Mouse (Mus musculus): Measurements from ENCODE around the gene H2-DMb2.
"Not testable (repeated sequence)": the region's sequence is repeated elsewhere in the genome, so short reads cannot be mapped to it uniquely, and the experiment has no call there.

The H2-DMb2 gene

GRCm38 (mm10) chr17:34135297-34136224, 7.5 kb upstream of the H2-DMb2 start:
- DNase-seq (ENCODE audit: low spot score) = peak; percentile 100

GRCm38 (mm10) chr17:34137601-34138000, 5.5 kb upstream of the H2-DMb2 start:
- DNase-seq (ENCODE audit: low spot score) = no peak

DNA sequence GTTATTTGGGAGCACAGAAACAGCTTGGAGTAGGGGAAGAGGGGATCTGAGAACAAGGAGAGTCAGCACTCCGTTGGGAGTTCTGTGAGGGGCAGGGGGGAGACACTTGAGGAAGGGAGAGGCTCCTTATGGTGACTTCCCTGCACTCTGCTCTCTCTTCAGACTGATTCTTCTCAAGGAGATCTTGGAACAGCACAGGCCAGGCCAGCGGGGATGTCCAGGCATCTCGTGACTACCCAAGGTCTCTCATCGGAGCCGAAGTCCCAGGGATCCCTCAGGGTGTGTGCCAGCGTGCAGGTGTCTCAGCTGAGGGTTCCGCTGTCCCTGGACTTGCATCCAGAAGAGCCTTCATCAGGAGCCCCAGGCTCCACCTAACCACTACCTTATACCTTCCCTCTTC, 4.5 kb upstream of the H2-DMb2 start:
- DNase-seq (ENCODE audit: low spot score) = no peak

DNA sequence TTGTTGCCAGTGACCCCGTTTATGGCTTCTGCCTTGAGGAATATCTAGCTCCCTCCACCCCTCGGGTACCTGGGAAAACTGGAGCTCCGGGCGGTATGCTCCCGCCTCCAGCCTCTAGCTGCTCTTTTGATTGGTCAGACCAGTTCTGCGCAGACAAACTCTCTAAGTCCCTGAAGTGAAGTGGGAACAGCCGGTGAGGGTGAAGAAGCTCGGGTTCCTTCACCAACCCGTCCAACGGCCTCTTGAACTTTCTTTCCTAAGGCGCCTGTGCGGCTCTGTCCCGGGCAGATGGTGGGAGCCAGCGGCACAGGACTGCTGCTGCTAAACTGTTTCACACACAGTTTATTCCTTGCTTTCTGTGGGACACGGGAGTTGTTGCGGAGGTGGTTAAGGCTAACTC, 3.7 kb upstream of the H2-DMb2 start:
- no peak for DNase-seq (ENCODE audit: low spot score)

DNA sequence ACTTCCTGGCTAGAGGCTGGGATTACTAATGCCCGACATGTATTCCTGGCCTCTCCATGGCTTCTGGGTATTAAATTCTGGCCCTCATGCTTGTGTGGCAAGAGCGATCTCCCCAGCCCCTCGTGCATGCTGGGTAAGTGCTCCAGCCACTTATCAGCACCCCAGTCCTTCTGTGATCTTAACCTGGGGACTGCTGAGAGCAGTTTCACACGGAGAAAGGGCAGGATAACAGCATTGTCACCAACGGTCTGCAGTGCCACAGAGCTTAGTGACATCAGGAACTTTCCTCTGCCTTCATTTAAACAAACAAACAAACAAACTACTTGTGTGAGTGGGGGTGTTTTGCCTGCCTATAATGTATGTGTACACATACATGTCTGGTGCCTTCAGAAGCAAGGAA, 2.9 kb upstream of the H2-DMb2 start:
- DNase-seq (ENCODE audit: low spot score) = no peak

- no peak for DNase-seq (ENCODE audit: low spot score)
Measured at GRCm38 (mm10) chr17:34141448-34141847, 1.7 kb upstream of the H2-DMb2 start.

- no peak for DNase-seq (ENCODE audit: low spot score)
Measured at GRCm38 (mm10) chr17:34142456-34143010, 574 bp upstream of the H2-DMb2 start.

- no peak for DNase-seq (ENCODE audit: low spot score)
Measured at GRCm38 (mm10) chr17:34143461-34143860, 354 bp downstream of the H2-DMb2 start.

DNA sequence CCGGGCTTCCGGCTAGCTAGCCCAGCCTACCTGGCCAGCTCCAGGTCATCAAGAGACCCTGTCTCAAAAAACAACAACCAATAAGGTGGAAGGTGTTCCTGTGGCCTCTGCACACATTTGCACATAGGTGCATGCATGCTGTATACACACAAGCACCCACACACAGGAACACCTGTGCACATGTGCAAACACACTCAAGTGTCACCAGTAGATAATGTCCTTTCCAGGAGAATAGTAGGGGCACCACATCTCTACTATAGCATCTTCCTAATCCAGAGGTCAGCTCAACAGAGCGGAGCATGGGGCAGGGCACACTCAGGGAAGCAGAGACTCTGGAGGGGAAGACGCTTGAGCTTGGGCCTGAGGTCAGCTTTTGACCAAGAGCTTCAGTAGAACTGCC, 1.1 kb downstream of the H2-DMb2 start:
- DNase-seq (ENCODE audit: low spot score) = not testable (repeated sequence)

DNA sequence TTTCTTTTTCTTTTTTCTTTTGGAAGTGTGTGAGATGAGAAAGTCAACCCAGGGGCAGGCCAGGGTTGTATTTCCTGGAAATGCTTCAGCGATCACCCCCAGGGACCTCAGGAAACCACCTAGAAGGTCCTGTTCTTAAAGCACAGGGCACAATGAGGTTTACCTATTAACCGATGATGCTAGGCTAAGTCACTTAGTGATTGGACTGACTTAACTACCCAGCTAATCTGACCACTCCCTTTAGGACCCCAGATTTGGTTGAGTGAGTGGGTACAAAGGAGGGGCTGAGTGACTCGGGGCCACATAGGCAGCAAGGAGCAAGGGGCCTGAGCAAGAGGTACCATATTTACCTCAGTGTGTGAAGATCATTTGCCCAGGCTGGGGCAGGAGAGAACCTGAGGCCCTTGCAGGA, 1.9 kb downstream of the H2-DMb2 start:
- no peak for DNase-seq (ENCODE audit: low spot score)

GRCm38 (mm10) chr17:34152923-34153322, 9.8 kb downstream of the H2-DMb2 start, which contains the start of gene H2-DMb1:
Gene H2-DMb1, plus strand, starts transcription at chr17:34153072.
- DNase-seq (ENCODE audit: low spot score) = peak; percentile 34

DNA sequence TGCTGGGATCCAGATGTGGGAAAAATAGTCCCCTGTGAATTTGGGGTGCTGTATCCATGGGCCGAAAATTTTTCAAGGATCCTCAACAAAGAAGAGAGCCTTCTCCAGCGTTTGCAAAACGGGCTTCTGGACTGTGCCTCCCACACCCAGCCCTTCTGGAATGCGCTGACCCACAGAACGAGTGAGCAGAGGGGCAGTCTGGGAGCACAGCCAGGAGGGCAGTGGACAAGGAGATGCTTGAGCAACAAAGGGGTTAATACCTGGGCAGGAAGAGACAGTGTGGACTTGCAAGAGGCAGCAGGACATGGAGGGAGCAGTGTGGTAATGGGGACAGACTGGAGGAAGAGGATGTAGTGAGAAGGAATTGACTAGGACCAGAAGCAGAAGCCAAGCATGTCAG, 12.4 kb downstream of the H2-DMb2 start:
- no peak for DNase-seq (ENCODE audit: low spot score)

GRCm38 (mm10) chr17:34164202-34164895, 21.2 kb downstream of the H2-DMb2 start:
- DNase-seq (ENCODE audit: low spot score) = no peak

DNA sequence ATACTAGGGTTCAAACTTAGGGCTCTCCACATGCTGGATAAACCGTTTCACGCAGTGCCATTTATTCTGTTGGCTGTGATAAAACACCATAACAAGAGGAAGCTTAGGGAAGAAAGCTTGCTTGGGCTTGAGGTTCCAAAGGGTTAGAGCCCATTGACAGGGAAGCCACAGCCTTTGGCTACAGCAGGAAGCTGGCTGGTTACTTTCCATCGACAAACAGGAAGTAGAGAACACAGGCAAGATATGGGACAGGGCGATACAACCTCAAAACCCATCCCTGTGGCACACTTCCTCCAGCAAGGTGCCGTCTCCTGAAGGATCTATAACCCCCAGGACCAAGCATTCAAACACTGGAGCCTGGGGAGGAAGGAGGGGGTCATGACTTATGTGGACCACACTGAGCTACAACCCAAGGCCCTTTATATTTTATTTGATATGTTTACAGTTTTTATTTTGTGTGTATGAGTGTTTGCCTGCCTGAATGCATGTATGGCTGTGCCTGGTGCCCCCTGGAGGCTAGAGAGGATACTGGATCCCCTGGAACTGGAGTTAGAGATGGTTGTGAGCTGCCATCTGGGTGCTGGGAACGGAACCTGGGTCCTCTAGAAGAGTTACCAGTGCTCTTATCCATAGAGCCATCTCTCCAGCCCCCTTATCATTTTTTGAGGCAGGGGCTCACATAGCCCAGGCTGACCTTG, 22.1 kb downstream of the H2-DMb2 start:
- DNase-seq (ENCODE audit: low spot score) = no peak

DNA sequence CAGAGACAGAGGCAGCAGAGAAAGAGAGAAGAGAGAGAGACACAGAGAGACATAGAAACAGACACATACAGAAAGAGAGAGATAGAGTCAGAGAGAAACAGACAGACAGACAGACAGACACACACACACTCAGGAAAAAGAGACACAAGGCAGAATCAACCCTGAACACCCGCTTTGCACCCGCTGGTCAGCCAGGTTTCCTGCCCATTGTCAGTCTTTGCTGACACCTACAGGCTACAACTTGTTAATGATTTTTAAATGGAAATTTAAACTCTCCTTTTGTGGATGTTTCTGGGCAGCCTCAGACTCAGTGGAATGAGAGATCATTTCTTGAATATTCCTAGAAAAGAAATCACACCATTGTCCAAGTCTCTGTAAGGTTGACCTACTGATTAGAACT, 26.2 kb downstream of the H2-DMb2 start:
- DNase-seq (ENCODE audit: low spot score) = no peak

GRCm38 (mm10) chr17:34170487-34170876, 27.4 kb downstream of the H2-DMb2 start:
- no peak for DNase-seq (ENCODE audit: low spot score)

DNA sequence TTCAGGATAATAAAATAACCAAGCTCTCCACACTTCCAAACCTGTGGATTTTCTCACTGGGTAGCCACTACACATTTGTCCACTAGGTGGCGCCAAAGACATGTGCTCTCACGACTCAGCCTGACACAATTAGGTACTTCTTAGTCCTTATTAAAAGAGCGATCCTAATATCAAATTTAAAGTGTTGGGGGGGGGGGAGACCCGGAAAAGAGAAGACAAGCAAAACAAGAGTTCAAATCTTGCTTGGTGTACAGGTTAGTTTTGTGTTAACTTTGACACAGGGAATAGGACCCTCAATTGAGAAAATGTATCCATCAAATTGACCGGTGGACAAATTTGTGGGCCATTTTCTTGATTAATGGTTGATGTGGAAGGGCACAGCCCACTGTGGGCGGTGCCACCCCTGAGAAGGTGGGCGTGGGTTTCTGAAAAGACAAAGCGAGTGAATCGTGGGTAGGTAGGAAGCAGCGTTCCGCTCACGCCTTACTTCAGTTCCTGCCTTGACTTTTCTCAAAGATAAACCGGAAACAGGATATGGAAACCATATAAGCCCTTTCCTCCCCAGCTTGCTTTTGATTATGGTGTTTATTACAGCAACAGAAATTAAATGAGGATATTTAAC, 27.9 kb downstream of the H2-DMb2 start:
- DNase-seq (ENCODE audit: low spot score) = peak; percentile 81

- no peak for DNase-seq (ENCODE audit: low spot score)
Measured at GRCm38 (mm10) chr17:34172528-34172927, 29.4 kb downstream of the H2-DMb2 start.

DNA sequence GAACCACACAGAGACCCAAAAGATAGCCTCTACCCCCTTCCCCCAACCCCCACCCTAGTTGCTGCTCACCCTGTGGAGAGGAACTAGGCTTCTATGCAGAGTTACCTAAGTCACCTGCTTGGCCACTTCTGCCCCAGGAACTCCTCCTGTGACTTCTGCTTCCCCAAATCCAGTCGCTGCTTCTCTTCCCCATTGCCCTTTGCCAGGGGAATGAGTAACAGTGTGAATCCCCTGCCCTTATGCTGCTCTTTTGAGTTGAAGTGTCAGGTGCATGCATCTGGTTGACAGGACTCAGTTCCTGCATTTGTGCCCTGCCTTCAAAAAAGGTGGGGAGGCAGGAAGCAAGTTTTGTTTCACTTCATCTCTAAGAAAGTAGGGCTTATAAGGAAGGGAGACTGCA, 31.0 kb downstream of the H2-DMb2 start:
- no peak for DNase-seq (ENCODE audit: low spot score)

GRCm38 (mm10) chr17:34177179-34177578, 34.1 kb downstream of the H2-DMb2 start:
- DNase-seq (ENCODE audit: low spot score) = no peak

GRCm38 (mm10) chr17:34179019-34179418, 35.9 kb downstream of the H2-DMb2 start:
- no peak for DNase-seq (ENCODE audit: low spot score)

Measured in urinary bladder, postnatal 25 days (tissue).